Mouse (Mus musculus): Measurements from ENCODE around the gene Srgap1. TPM values are rescaled to one million over a fixed set of nuclear protein-coding genes. Genes with fewer than 3 reads are reported as not detected.

Srgap1 gene
- 0.44 and 0.56 TPM in 2 replicates for polyA plus RNA-seq (2012; rRNA removed)

DNA sequence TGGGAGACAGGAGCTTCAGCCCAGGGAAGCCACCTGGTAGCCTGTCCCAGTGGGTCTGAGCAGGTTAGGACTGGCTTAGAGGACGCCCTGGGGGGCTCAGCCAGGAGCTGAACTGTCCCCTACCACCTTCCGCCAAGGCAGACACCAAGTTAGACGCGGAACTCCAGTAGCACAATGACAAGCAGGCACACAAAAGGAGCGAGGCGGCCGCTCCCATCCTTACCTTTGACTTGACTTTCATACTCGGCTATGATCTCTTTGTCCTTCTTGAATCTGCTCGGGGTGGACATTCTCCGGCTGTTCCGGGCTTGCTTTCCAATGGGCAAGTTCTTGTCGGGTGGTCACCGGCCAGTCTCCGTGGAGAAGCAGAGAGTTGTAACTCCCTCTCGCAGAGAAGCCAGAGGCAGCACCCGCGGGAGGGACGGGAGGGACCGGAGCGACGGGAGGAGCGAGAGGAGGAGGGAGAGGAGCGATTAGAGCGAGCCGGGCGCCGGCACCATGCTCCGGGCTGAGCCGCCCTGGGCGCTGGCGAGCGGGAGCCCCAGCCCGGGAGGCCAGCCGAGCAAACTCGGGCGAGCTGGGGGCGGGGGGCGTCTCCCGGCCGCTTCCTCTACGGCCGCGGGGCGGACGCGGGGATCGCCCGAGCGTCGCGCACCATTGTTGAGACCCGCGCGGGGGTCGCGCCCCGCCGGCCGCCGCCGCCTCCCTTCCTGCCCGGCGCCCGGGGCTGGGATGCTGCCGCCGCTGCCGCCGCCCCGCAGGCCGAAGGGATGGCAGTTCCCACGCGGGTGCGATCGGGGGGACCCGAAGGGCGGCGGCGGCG lies at the start of gene Srgap1:
Gene Srgap1, minus strand, starts transcription at position 412 of the 823 bp plus-strand sequence.

DNA sequence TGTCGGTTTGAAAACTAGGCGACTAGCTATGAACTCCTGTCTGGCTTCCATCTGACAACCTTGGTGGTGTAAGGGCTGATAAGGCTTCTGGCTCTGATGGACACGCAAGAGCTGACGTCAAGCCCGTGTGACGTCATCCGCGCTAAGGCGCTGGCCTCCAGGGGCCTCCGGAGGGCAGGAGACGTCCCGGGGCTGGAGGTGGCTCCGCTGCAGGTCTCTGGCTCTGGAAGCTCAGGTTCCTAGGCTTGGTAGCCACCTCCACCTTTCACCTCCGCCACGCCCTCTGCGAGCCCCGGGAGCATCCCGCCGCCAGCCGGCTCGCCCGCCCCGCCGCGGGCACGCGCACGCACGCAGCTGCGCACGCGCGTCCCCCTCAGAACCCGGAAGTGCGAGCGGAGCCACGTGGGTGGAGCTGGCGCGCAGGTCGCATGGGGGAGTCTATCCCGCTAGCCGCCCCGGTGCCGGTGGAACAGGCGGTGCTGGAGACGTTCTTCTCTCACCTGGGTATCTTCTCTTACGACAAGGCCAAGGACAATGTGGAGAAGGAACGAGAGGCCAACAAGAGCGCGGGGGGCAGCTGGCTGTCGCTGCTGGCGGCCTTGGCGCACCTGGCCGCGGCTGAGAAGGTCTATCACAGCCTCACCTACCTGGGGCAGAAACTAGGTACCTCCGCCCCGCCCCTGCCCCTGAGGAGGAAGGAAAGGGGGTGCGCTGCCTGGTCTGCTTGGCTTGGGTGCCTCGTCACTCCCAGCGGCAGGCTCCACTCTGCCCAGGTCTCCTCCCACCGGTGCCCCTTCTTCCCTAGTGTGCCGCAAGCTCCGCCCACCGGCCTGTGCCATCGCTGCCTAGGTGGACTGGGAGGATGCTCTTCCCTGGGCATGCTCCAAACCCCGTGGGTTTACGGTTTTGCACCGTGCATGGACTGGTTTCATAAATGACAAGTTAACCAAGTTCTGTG lies 307.3 kb downstream of the Srgap1 start, which contains the start of gene BC048403:
Gene BC048403, plus strand, starts transcription at position 390 of the 958 bp plus-strand sequence.

Other genes with a start within 250 kb of the Srgap1 start
- gene Rxylt1, start 50.1 kb upstream of the Srgap1 start, polyA plus RNA-seq (2012; rRNA removed), result 8.4 and 9.0 TPM in 2 replicates

Data from liver, embryonic 18 days (tissue).